In the genomic region with DNA sequence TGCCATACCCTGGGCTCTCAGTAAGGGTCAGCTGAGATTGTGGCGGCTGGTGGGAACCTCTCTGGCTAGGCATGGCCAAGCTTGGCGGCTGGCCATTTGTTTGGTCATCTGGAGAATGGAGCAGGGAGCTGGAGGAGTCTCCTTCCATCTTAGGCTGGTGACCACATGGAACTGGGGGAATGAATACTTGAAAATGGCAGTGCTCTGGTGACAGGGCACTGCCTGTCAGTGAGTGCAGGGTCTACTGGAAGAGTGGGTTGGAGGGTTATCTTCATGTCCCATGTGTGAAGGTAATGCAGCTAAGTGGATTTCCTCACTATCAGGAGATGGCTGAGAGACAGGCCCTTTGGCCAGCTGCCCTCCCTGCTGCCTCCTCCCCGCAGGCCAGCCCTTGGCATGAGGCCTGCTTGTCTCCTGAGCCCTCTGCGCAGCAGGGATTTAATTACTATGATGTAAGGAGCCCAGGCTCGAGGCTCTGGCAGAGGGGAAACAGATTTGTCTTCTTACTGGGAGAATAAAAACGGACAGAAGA, we compare ENCODE assay signal across 9 mouse cellular contexts. TPM values are rescaled to one million over a fixed set of nuclear protein-coding genes. Genes with fewer than 3 reads are reported as not detected.
DNase-seq lines count a peak whose midpoint lies in the region; ATAC-seq lines count a peak whose summit lies in the region.
"Had no signal": no experiment of that assay in that cellular context is flagged by ENCODE, and none has a peak within 500 bp of the region (broad histone marks: within the 10 kb centered on the region; RNA-seq: fewer than 3 reads in every experiment).

No protein-coding gene starts in this region.

- no peak overlapping the region for H3K4me2 ChIP-seq in embryonic facial prominence, embryonic 14.5 days (ENCODE audit: low read depth, low read length)
- H3K4me2 ChIP-seq in heart, embryonic 16.5 days (ENCODE audit: low read depth, low read length), result no peak overlapping the region
- H3K4me2 ChIP-seq: limb, embryonic 12.5 days had no signal

- no peak overlapping the region for H3K4me3 ChIP-seq in embryonic facial prominence, embryonic 14.5 days (ENCODE audit: low read depth, low read length)
- no peak overlapping the region for H3K4me3 ChIP-seq in embryonic facial prominence, embryonic 10.5 days
- H3K4me3 ChIP-seq in heart, embryonic 16.5 days (ENCODE audit: low read length), result no peak overlapping the region
- H3K4me3 ChIP-seq: limb, embryonic 12.5 days had no signal

- no peak overlapping the region for H3K27ac ChIP-seq in embryonic facial prominence, embryonic 14.5 days (replicated peaks; ENCODE audit: low read depth, low read length)
- H3K27ac ChIP-seq in embryonic facial prominence, embryonic 10.5 days (replicated peaks), result no peak overlapping the region
- 0 out of 2 replicates have a peak overlapping the region, but pooled peaks have one; percentile 4 for H3K27ac ChIP-seq in heart, embryonic 16.5 days (ENCODE audit: low read length)
- H3K27ac ChIP-seq: limb, embryonic 12.5 days had no signal

- peak; percentile 63 for DNase-seq in embryonic facial prominence, embryonic 14.5 days (ENCODE audit: low spot score)
- no peak for DNase-seq in embryonic facial prominence, embryonic 10.5 days (ENCODE audit: low spot score)
- DNase-seq in right cerebral cortex, postnatal 10 days (ENCODE audit: low spot score in 2 of 2), result peak; percentile 66 to 67
- no peak for DNase-seq in right cerebral cortex, postnatal 14 days
- DNase-seq in ovary, adult 18-20 months (ENCODE audit: low spot score), result peak; percentile 46
- no peak for DNase-seq in urinary bladder, postnatal 10 days (ENCODE audit: low spot score)
- DNase-seq in thymus, postnatal 4 days, result no peak

- 41% methylated on average over 6 of the region's 6 CpGs for WGBS in embryonic facial prominence, embryonic 14.5 days
- WGBS in embryonic facial prominence, embryonic 10.5 days, result 61% methylated on average over 6 of the region's 6 CpGs
- WGBS in heart, embryonic 16.5 days, result 20% methylated on average over 6 of the region's 6 CpGs

- peak; percentile 68; the same call in 1 of the 2 replicates for ATAC-seq in embryonic facial prominence, embryonic 14.5 days (ENCODE audit: low read depth)
- ATAC-seq in heart, embryonic 16.5 days (replicated peaks; ENCODE audit: extremely low read depth, insufficient read depth, low FRiP score), result peak; percentile 85

- no peak overlapping the region for H3K9ac ChIP-seq in embryonic facial prominence, embryonic 14.5 days (ENCODE audit: low read depth, low read length)
- H3K9ac ChIP-seq in heart, embryonic 16.5 days (ENCODE audit: low read length), result no peak overlapping the region
- H3K9ac ChIP-seq: limb, embryonic 12.5 days had no signal

- H3K4me1 ChIP-seq in embryonic facial prominence, embryonic 14.5 days (ENCODE audit: control insufficient read depth, insufficient read depth, low read length), result no peaks in the 10 kb centered on the region; the same call in 1 of the 2 replicates
- peaks cover 5% of the 10 kb centered on the region for H3K4me1 ChIP-seq in embryonic facial prominence, embryonic 10.5 days
- H3K4me1 ChIP-seq in heart, embryonic 16.5 days (ENCODE audit: control insufficient read depth, insufficient read depth, low read length), result peaks cover 13% of the 10 kb centered on the region

- no peaks in the 10 kb centered on the region for H3K9me3 ChIP-seq in embryonic facial prominence, embryonic 14.5 days (ENCODE audit: control insufficient read depth, low read length)
- H3K9me3 ChIP-seq in embryonic facial prominence, embryonic 10.5 days, result no peaks in the 10 kb centered on the region
- H3K9me3 ChIP-seq in heart, embryonic 16.5 days (replicated peaks; ENCODE audit: control insufficient read depth, low read length), result no peaks in the 10 kb centered on the region
- H3K9me3 ChIP-seq: limb, embryonic 12.5 days had no signal

- H3K36me3 ChIP-seq in embryonic facial prominence, embryonic 14.5 days (ENCODE audit: control insufficient read depth, insufficient read depth, low read length), result no peaks in the 10 kb centered on the region
- H3K36me3 ChIP-seq in embryonic facial prominence, embryonic 10.5 days (replicated peaks), result no peaks in the 10 kb centered on the region
- H3K36me3 ChIP-seq in heart, embryonic 16.5 days (ENCODE audit: control insufficient read depth, insufficient read depth), result no peaks in the 10 kb centered on the region
- H3K36me3 ChIP-seq: limb, embryonic 12.5 days had no signal

- H3K27me3 ChIP-seq in embryonic facial prominence, embryonic 14.5 days (replicated peaks; ENCODE audit: control insufficient read depth, insufficient read depth, low read length), result no peaks in the 10 kb centered on the region
- no peaks in the 10 kb centered on the region for H3K27me3 ChIP-seq in embryonic facial prominence, embryonic 10.5 days (replicated peaks; ENCODE audit: low read depth, poor library complexity, severe bottlenecking)
- peaks cover 10% of the 10 kb centered on the region for H3K27me3 ChIP-seq in heart, embryonic 16.5 days (ENCODE audit: control insufficient read depth, insufficient read depth, low read length)
- H3K27me3 ChIP-seq: limb, embryonic 12.5 days had no signal

RNA-seq across cellular contexts. Expression of a gene that starts 14.7 kb away (rescaled TPM):
- polyA plus RNA-seq in embryonic facial prominence, embryonic 14.5 days (2014; fragmentation: Nextera tagmentation; extraction: Ambion mirVana), result 3.7 and 4.6 TPM in 2 replicates
- polyA plus RNA-seq in embryonic facial prominence, embryonic 10.5 days (2016; fragmentation: Nextera tagmentation; extraction: Ambion mirVana), result 0.62 and 0.88 TPM in 2 replicates
- 3.5 and 4.0 TPM in 2 replicates for polyA plus RNA-seq in heart, embryonic 16.5 days (2015; fragmentation: Nextera tagmentation; extraction: Ambion mirVana)

Comparison
In these comparisons a context has a peak if more than half of its experiments do, and no peak if none do; other contexts are left out.
1. DNase-seq: peak in embryonic facial prominence, embryonic 14.5 days (single experiment), right cerebral cortex, postnatal 10 days (2 of 2) and ovary, adult 18-20 months (single experiment); none in embryonic facial prominence, embryonic 10.5 days (single experiment), right cerebral cortex, postnatal 14 days (single experiment), urinary bladder, postnatal 10 days (single experiment) and thymus, postnatal 4 days (single experiment).